Mouse (Mus musculus) spleen, adult 12 weeks (tissue): ENCODE measurements at regions not wholly inside any gene's neighbourhood (a gene's known extent, or its start where the extent isn't known, plus 50 kb on each side); places are given as distances from the start of the nearest gene placed in this dataset.
"Not testable (repeated sequence)": the region's sequence is repeated elsewhere in the genome, so short reads cannot be mapped to it uniquely, and the experiment has no call there.

Experiments
- DNase-seq: peaks from one replicate; pipeline ENCODE4 v3.0.0; 2022; ENCODE audit warnings: low spot score

DNA sequence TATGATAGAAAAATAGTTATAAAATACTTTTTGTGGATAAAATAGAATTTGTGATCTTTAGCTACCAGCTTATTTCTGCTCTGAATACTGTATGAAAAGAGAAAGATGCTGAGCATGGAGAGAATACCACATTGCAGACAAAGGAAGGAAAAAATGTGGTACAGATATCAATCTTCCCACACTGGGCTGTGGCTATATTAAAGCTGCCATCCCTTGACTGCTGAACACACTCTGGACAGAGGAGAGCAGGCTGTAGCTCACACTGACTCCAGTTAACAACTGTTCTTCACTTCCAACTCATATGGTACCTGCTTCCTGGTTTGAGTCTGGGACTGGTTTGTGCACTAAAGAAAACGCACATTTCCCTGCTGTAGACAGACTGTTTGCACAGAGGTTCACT lies 76.7 kb upstream of the Try4 start:
- no peak for DNase-seq

DNA sequence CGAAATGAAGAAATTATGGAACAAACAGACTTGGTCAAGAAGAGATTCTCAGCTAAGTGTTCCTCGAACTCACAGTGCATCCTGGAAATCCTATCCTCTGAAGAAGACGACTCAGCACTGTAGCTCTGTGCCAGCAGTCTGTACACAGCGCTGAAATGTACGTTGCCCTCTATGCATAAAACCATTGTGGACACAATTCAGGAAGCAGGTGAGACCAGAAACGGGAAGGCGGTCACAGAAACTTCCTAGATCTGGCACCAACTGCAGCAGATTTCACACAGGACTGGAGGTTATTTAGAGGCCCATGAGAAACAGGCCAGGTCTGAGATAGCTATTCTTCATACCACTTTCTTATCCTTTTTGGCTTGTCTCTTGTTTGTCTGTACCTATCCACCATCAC lies 83.7 kb upstream of the Try4 start:
- DNase-seq: no peak

DNA sequence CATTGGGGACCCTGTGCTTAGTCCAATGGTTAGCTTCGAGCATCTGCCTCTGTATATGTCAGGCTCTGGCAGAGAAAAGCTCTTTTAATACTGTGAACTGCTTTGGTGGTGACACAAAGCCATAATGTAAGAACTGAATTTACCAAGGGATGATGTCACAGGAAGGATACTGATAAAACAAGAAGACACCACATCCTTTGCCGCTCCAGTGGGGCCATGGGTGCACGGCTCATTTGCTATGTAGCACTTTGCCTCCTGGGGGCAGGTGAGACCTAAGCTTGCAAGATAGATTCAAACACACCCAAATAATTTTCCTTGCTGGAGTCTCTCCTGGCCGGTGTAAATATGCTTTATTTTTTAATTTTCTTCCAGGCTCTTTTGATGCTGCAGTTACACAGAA lies 86.2 kb upstream of the Try4 start:
- DNase-seq: no peak

DNA sequence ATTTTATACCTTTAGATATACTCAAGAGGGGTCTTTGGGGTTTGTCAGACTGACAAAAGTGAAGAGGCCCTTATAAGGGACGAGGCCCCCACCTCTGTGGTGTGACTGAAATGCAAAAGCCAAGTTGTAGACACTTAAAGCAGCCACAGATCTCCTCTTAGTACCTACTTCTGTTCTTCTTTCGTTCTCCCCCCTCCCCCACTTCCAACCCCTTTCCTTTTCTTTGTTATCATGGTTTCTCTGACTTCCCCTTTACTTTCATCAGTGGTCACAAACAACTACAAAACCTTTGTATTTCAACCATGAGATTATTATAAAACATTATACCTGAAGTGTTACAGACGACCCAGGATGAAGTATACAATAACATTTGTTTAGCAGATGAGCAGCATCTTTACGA lies 96.2 kb upstream of the Try4 start:
- DNase-seq: no peak

DNA sequence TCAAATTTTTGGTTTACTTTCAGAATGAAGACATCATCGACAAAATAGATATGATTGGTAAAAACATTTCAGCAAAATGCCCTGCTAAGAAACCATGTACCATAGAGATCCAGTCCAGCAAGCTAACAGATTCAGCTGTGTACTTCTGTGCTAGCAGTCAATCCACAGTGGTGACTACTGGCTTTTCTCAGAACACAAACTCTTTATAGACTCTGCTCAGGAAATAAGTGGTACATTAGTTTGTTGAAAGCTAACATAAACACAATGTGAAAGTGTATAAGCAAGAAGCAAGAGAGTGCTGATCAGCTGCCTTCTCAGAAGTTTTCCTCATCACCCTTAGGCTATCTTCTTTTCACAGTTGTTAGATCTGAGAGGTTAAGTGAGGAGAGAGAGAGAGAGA lies 99.2 kb upstream of the Try4 start:
- no peak for DNase-seq

DNA sequence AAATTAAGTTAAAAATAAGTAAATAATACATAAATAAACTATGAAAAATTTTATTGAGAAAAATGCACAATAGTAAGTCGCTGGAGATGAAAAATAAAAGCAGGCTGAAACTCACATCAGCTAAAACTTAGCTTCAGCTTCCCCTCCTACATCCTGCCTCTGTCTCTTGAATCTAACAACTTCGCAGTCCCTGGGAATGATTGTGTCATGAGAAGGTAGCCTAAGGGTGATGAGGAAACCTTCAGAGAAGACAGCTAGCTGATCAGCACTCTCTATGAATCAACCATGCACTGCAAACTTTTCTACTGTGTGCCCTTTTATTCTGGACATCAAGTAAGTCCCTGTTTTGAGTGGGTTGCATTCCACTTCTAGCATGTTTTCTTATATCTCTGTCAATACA lies 99.8 kb upstream of the Try4 start:
- no peak for DNase-seq

DNA sequence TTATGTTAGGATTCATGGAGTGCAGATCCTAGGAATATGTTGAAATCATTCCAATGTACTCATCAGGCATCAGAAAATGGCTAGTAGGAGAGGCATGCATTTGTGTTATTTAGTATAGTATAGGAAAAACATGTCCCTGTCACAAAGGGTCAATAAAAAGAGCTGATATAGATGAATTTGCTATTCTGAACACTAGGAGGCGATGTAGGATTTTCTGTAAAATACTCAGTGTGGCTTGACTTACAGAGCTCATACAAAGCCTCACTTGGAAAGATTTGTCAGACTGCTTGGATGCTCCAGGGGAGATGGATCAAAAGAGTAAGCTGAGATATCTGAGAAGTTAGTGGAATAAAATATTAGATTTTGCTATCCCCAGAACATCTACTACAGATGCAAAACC lies 107.6 kb upstream of the Try4 start:
- no peak for DNase-seq

DNA sequence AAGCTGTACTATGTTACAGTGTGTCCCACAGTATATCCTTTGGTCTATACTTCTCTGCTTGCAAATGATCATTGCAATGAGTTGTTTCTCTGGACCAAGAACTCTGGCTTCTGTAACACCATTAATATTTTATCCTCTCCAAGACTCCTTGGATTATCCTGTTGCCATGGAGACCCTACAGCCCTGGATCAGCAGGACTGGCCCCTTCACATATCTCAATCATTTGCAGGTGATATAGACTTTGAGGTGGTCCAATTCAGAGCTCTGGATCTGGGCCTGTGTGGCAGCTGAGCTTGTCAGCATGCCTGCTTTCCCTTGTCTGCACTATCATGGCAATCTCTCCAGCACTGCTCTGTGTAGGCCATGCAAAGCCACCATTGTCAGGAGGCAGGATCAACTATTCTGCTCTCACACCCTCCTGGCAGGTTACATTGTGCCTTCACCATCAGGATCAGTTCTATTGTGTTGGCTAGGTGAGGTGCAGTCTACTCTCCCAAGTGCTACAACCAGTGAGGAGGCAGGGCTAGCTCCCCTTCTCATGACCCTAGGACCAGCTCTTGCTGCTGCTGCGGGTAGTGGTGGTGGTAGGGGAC lies 110.2 kb upstream of the Try4 start:
- DNase-seq: no peak

DNA sequence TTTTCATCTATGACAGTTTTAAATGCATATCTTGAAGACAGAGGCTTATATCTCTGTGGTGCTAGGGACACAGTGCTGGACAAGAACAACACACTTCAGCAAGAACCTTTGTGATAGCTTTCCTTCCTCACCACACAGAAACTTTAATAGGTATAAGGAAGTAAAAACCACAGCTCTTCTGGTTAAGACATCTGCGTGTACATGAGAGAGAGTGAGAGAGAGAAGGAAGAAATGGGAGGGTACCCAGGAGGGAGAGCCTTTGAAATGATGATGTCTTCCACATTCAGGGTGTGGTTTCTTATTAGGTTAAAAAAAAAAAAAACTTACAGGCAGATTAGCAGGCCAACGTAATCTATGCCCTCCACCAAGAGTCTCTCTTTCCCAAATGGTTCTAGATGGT lies 113.2 kb upstream of the Try4 start:
- no peak for DNase-seq

DNA sequence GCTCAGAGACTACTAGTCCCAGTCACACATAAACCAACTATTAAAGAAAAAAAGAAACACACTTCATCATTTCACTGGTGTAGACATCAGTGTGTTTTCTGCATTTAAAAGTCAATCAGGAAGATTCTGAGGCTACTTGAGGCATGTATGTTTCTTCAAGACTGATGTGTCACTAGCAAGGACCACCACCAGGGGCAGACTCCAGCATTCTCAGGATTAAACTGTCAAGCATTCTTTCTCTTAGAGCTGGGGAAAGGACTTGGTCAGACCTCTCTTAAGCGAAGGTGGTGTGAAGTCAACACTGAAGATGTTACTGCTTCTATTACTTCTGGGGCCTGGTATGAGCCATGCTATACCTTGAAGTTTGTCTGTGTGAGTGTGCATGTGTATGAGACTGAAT lies 114.1 kb upstream of the Try4 start:
- no peak for DNase-seq

DNA sequence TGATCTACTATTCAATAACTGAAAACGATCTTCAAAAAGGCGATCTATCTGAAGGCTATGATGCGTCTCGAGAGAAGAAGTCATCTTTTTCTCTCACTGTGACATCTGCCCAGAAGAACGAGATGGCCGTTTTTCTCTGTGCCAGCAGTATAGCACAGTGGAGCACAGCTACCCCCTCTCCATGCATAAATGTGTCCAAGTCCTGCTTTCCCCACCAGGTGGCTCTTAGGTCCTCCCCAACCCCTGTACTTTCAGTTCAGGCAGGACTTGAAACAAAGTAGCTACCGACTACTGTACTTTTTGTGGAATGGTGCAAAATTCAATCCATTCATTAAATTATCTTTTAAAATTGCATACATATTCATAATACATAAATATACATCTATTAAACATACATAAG lies 123.2 kb upstream of the Try4 start:
- DNase-seq: no peak

DNA sequence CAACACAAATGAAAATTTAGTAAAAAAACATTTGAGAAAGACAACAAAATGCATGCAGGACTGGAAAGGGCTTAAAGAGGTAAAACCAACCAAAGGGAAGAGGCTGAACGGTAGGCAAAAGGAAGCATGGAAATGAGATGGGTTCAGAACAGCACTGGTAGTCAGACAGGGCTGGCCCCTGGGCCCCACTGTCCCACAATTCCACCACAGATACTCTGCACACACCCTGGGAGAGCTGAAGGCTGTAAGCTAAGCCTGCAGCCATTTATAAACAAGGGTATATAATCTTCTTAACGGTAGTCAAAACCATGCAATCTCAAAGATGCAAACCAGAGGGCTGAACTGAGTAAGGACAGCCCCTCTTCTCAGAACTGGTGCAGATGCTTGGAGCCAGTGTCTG lies 124.0 kb upstream of the Try4 start:
- DNase-seq: no peak

DNA sequence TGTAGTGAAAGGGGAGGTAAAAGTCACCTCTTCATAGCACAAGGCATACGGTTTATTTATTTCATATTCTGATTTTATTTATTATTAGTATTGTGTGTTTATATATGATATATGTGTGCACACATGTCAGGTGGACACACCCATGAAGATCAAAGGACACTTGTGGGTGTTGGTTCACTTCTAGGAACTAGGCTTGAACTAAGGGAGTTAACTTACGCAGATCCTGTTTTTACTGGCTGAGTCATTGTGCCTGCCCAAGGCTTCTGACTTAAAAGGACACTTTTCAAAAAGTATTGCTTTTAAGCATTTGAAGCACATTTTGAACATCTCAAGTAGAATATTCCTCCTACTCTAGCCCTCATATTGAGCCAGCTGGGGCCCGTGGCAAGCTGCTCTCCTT lies 124.9 kb upstream of the Try4 start:
- DNase-seq: no peak

DNA sequence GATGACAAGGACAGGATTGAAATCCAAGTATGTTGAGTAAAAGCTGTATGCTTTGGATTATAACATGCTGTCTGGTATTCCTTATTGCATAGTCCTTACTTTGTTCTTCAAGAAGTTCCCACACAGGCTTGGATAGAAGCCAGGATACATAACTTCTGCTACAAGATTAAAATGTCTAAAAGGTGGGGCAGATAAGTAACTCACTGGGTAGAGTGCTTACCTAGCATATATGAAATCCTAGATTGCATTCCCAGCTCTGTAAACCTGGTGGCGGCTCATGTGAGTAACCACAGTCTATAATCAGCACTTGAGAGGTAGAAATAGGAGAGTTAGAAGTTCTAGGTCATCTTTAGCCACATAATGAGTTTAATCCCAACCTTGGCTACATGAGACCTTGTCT lies 126.0 kb upstream of the Try4 start:
- DNase-seq: no peak

DNA sequence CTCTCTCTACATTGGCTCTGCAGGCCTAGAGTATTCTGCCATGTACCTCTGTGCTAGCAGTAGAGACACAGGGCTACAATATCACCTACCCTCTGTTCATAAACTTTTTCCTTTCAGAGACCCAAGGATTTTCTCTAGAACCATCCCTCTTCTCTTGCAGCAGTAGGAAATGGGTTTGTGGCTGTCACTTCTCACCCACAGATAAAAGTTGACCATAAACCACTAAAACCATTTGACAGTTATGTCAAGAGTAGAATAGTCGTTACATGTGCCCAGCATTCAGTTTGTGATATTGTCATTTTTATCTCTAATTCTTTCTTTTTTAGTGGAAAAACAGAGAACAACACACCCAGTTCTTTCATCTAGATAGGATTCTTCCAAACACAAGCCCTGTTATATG lies 128.2 kb upstream of the 2210010C04Rik start:
- no peak for DNase-seq

DNA sequence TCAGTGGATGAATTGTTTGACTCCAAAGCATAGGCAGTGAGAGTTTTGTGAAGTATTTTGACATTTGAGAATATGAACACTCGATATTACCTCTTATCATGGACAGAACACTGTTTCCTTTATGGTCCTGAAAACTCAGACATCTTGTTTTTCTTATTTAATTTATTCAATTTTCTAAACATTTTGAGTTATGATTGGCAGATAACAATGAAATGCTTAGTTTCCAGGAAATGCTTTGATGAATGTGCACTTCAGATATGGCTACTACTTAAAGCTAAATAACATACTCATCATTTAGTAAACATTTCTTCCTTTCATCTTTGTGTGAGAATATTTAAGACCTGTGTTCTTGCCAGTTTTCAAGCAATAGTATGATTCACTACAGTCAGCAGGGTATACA lies 126.4 kb upstream of the 2210010C04Rik start:
- DNase-seq: no peak

DNA sequence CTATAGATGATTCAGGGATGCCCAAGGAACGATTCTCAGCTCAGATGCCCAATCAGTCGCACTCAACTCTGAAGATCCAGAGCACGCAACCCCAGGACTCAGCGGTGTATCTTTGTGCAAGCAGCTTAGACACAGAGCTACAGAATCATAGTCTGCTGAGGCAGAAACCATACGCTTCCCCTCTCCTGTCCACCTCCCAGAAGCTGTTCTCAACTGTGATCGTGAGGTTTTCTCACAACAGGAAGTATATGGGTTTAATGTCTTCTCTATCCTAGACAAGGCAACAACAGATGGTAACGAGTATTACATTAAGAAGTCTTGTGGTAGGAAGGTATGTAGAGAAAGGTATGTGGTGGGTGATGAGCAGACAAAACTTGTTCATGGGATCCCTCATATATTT lies 116.8 kb upstream of the 2210010C04Rik start:
- DNase-seq: no peak

DNA sequence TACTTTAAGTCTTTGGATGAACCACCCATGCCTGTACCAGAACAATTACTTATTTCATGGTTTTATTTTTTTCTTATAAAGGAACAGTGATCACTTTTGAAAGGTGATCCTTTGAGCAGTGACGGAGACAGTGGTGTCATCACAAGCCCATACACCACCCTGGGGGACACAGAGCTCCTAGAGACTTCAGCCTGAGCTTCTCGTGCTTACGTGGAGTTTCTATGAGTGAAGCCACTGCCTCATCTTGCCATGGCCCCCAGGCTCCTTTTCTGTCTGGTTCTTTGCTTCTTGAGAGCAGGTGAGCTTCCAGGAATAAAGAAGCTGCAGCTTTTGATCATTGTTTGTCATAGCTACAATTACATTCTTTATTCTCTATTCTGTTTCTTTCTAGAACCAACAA lies 116.2 kb upstream of the 2210010C04Rik start:
- DNase-seq: no peak

DNA sequence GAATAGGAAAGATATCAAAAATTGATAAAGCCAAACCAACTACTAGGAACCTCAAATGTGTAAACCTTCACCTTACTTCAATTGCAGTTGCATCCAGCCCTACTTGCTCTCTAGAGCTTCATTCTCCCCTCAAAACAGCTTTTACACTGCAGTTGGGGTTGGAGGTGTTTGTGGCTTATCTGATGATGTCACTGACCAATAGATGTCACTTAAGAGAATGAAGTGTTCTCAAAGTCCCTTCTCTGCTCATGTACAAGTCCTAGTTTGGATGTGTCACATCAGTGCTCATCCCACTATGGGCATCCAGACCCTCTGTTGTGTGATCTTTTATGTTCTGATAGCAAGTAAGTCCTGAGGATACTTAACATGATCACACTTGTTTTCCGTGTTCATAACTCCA lies 105.6 kb upstream of the 2210010C04Rik start:
- DNase-seq: no peak

DNA sequence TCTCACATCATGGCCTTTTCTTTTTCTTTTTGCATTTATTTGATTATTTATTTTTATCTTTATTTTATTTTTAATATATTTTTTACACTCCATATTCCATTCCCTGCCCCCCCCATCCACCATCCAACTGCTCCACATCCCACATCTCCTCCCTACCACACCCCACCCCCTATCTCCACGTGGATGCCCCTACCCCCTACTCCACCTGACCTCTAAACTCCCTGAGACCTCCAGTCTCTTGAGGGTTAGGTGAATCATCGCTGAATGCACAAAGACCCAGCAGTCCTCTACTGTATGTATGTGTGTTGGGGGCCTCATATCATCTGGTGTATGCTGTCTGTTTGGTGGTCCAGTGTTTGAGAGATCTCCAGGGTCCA lies 102.1 kb upstream of the 2210010C04Rik start:
- not testable (repeated sequence) for DNase-seq

DNA sequence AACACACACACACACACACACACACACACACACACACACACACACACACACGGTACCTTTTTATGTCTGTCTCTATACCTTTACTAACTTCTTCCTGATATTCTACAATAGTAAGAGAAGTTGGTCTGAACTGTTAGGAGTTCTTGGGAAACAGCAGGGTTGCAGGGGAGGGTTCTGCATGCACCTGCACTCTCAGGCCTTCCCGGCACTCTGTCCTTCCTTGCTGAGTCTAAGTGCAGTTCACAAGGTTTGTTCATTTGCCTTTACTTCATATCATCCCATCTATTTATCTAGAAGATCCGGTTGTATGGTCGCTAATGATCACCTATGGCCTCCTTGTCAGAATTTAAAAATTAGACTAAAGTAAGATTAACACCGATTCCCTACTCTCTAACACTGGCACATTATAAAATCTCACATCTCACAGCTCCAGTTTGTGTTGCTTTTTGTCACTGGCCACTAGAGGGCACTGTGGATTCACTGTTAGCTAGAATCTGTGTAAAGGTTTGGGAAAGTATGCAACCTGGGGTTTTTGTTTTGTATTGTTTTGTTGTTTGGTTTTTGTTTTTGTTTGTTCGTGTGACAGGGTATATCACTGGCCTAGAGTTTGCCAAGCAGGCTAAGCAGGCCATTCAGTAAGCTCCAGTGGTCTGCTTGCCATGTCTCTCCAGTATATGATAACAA lies 101.5 kb upstream of the 2210010C04Rik start:
- DNase-seq: no peak

DNA sequence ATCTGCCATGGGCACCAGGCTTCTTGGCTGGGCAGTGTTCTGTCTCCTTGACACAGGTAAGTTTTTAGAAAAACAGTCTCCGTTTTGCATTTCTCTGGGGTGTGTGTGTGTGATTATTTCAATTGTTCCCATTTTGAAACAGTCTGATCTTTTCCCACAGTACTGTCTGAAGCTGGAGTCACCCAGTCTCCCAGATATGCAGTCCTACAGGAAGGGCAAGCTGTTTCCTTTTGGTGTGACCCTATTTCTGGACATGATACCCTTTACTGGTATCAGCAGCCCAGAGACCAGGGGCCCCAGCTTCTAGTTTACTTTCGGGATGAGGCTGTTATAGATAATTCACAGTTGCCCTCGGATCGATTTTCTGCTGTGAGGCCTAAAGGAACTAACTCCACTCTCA lies 99.9 kb upstream of the 2210010C04Rik start:
- no peak for DNase-seq

DNA sequence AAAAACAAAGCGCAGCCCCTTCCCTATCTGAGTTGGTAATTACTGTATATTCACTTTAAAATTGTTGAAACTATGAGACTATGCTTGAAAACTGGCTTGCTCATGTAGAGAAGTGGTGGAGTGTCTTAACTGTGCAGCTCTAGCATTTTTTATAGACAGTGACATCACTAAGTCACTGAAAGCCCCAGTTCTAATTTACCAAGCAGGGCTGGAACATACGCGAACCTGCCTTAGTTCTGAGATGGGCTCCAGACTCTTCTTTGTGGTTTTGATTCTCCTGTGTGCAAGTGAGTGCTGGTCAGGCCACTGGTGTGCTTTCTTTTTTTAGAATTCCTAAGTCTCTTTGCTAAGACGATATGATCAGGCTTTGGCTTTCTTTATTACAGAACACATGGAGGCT lies 94.6 kb upstream of the 2210010C04Rik start:
- no peak for DNase-seq

DNA sequence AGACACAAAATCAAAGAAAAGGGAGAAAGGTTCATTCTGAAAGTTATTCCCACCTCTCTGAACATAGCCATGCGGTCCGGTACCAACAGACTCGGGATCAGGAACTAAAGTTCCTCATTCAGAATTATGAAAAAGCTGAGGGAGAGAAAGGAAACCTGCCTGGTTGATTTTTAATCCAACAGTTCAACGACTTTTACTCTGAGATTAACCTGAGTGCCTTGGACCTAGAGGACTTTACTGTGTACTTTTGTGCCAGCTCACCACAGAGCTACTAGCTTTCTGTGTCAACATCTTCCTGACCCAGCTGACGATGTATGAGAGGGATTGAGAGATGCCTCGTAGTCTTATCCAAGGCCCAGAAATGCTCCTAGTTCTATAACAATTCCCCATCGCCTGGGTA lies 92.5 kb upstream of the 2210010C04Rik start:
- DNase-seq: no peak

DNA sequence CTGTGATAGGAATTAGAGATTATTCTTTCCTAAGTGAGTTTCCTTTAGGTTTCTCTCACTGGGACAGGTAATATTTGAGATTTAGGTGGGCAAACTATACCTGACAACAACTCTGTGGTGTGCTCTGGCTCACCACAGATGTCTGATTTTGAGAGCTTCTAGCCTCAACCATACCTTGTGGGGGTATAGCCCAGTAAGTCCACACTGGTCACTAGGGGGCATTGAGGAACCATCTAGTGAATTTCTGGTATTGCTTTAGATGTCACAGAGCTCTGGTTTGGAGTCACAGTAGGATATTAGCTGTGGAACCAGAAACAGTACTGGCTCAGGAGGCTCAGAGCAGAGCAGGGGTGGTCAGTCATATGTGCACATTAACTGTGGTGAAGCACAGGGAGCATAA lies 91.5 kb upstream of the 2210010C04Rik start:
- DNase-seq: no peak
